11 mouse cellular contexts compared by ENCODE assay signal in the genomic region with DNA sequence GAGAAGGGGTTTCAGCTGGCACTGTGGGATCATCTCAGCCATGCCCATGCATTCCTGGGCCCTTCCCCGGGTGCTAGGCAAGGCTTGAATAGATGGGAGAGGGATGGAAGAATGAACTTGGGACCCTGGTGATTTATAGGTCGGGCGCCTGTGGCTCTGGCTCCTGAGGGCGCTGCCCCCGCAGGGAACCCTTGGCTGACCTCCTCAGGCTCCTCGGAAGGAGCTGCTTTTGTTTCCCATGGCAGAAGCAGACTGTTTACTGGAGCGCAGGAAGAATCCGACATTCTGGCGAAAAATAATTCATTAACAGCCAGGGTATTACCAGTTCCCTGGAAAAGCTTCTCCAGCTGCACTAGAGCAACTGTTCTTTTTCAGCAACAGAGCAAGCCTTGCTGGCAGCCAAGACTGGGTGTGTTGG. TPM values are rescaled to one million over a fixed set of nuclear protein-coding genes. Genes with fewer than 3 reads are reported as not detected.
DNase-seq lines count a peak whose midpoint lies in the region; ATAC-seq lines count a peak whose summit lies in the region.
"Had no signal": no experiment of that assay in that cellular context is flagged by ENCODE, and none has a peak within 500 bp of the region (broad histone marks: within the 10 kb centered on the region; RNA-seq: fewer than 3 reads in every experiment).

No protein-coding gene starts in this region.

- peak overlapping the region; percentile 79 for H3K27ac ChIP-seq in forebrain, embryonic 16.5 days (ENCODE audit: low read length)
- H3K27ac ChIP-seq in midbrain, embryonic 14.5 days (replicated peaks; ENCODE audit: low read depth, low read length), result peak overlapping the region; percentile 52
- H3K27ac ChIP-seq: liver, embryonic 12.5 days had no signal

- H3K9ac ChIP-seq in forebrain, embryonic 16.5 days (replicated peaks; ENCODE audit: low read depth, low read length), result no peak overlapping the region
- no peak overlapping the region for H3K9ac ChIP-seq in midbrain, embryonic 14.5 days (replicated peaks; ENCODE audit: low read length)
- H3K9ac ChIP-seq: liver, embryonic 12.5 days had no signal

- H3K4me3 ChIP-seq in forebrain, embryonic 16.5 days (replicated peaks; ENCODE audit: low read length), result no peak overlapping the region
- H3K4me3 ChIP-seq in midbrain, embryonic 14.5 days (replicated peaks; ENCODE audit: low read depth, low read length), result no peak overlapping the region
- H3K4me3 ChIP-seq: liver, embryonic 12.5 days had no signal

- ATAC-seq in forebrain, embryonic 16.5 days, result peak; percentile 49
- ATAC-seq in midbrain, embryonic 14.5 days (ENCODE audit: low FRiP score, low TSS enrichment), result no peak
- ATAC-seq: liver, embryonic 12.5 days had no signal

- DNase-seq in lung, adult 18-20 months, result peak; percentile 6 to 15
- DNase-seq in lung, postnatal 25 days (ENCODE audit: low spot score), result no peak
- DNase-seq in kidney, adult 11 months, result peak; percentile 61
- no peak for DNase-seq in midbrain, embryonic 14.5 days
- no peak for DNase-seq in right cerebral cortex, postnatal 10 days (ENCODE audit: low spot score in 2 of 2)
- no peak for DNase-seq in frontal cortex, postnatal 10 days (ENCODE audit: low spot score in 2 of 2)
- DNase-seq: adrenal gland, adult 8-10 months; cerebellum, adult 9-11 months had no signal

- H3K4me1 ChIP-seq in forebrain, embryonic 16.5 days (replicated peaks; ENCODE audit: control insufficient read depth, insufficient read depth, low read length), result peaks cover 14% of the 10 kb centered on the region
- 0 out of 2 replicates have a peak, but pooled peaks cover 3% of the 10 kb centered on the region for H3K4me1 ChIP-seq in midbrain, embryonic 14.5 days (ENCODE audit: control insufficient read depth, insufficient read depth, low read length)
- H3K4me1 ChIP-seq: liver, embryonic 12.5 days had no signal

- H3K27me3 ChIP-seq in forebrain, embryonic 16.5 days (replicated peaks; ENCODE audit: control insufficient read depth, insufficient read depth, low read length), result no peaks in the 10 kb centered on the region; the same call in 1 of the 2 replicates
- peaks cover 11% of the 10 kb centered on the region; the same call in 1 of the 2 replicates for H3K27me3 ChIP-seq in midbrain, embryonic 14.5 days (ENCODE audit: control insufficient read depth, insufficient read depth, low read length)

- H3K4me2 ChIP-seq in forebrain, embryonic 16.5 days (ENCODE audit: low read length), result peak overlapping the region; percentile 31
- peak overlapping the region; percentile 32; the same call in 1 of the 2 replicates for H3K4me2 ChIP-seq in midbrain, embryonic 14.5 days (ENCODE audit: low read length)
- H3K4me2 ChIP-seq: liver, embryonic 12.5 days had no signal

- H3K9me3 ChIP-seq in forebrain, embryonic 16.5 days (ENCODE audit: control insufficient read depth, low read length), result no peaks in the 10 kb centered on the region
- H3K9me3 ChIP-seq in midbrain, embryonic 14.5 days (ENCODE audit: control insufficient read depth, low read length), result no peaks in the 10 kb centered on the region
- H3K9me3 ChIP-seq: G1E; liver, embryonic 12.5 days had no signal

- 20% methylated on average over 9 of the region's 9 CpGs for WGBS in forebrain, embryonic 16.5 days
- WGBS in midbrain, embryonic 14.5 days, result 18% methylated on average over 9 of the region's 9 CpGs

- no peaks in the 10 kb centered on the region for H3K36me3 ChIP-seq in forebrain, embryonic 16.5 days (ENCODE audit: control insufficient read depth, insufficient read depth)
- no peaks in the 10 kb centered on the region for H3K36me3 ChIP-seq in midbrain, embryonic 14.5 days (ENCODE audit: control insufficient read depth, insufficient read depth, low read length)
- H3K36me3 ChIP-seq: G1E; liver, embryonic 12.5 days had no signal

RNA-seq across cellular contexts. Expression of a gene that starts 6.5 kb away (rescaled TPM):
- 16.9 and 17.1 TPM in 2 replicates for polyA plus RNA-seq in forebrain, embryonic 16.5 days (2015; fragmentation: Nextera tagmentation; extraction: Ambion mirVana)
- polyA plus RNA-seq in midbrain, embryonic 14.5 days (2014; fragmentation: Nextera tagmentation; extraction: Ambion mirVana), result 15.8 and 16.6 TPM in 2 replicates
- polyA plus RNA-seq: G1E had no signal

Comparison
In these comparisons a context has a peak if more than half of its experiments do, and no peak if none do; other contexts are left out.
1. DNase-seq: peak in lung, adult 18-20 months (2 of 2) and kidney, adult 11 months (single experiment); none in lung, postnatal 25 days (single experiment), midbrain, embryonic 14.5 days (single experiment), right cerebral cortex, postnatal 10 days (0 of 2) and frontal cortex, postnatal 10 days (0 of 2).